Mouse (Mus musculus) brain, embryonic 14.5 days (tissue): ENCODE results near the gene Sesn1.

Experiments
- CTCF ChIP-seq: fragments of 200-500 bp; IDR thresholded peaks from 2 replicates; pipeline ENCODE4 v1.5.1; 2012; ENCODE audit warnings: inconsistent platforms, mild to moderate bottlenecking, moderate library complexity, borderline replicate concordance; ENCODE audit not compliant: insufficient read depth, insufficient read length; ENCODE audit errors: extremely low read depth
- POLR2A ChIP-seq: fragments of 200-500 bp; IDR thresholded peaks from 2 replicates; pipeline ENCODE4 v1.6.1; 2012; ENCODE audit warnings: mild to moderate bottlenecking, inconsistent platforms, borderline replicate concordance; ENCODE audit not compliant: poor library complexity, insufficient read depth, insufficient read length, severe bottlenecking; ENCODE audit errors: extremely low read depth

- no peak for TF ChIP-seq CTCF
- no peak for TF ChIP-seq POLR2A
These were observed 13.0 kb downstream of the Sesn1 start for GRCm38 (mm10) chr10:41822573-41823281.
